Mouse (Mus musculus) layer of hippocampus, adult 8-10 months (tissue): ENCODE results near the gene Tmprss11c. TPM values are rescaled to one million over a fixed set of nuclear protein-coding genes. Genes with fewer than 3 reads are reported as not detected.
"Not testable (repeated sequence)": the region's sequence is repeated elsewhere in the genome, so short reads cannot be mapped to it uniquely, and the experiment has no call there.

Source experiments
- DNase-seq, 2 experiments: peaks; one replicate each; pipeline ENCODE4 v3.0.0; 2022; ENCODE audit warnings: low spot score in 2 of 2
- total RNA-seq, 4 experiments: library from RNA; stranded (reverse); gene quantifications; 2 replicates each; pipeline ENCODE4 v1.2.4; 2022

Gene Tmprss11c
- total RNA-seq, result not detected

DNA sequence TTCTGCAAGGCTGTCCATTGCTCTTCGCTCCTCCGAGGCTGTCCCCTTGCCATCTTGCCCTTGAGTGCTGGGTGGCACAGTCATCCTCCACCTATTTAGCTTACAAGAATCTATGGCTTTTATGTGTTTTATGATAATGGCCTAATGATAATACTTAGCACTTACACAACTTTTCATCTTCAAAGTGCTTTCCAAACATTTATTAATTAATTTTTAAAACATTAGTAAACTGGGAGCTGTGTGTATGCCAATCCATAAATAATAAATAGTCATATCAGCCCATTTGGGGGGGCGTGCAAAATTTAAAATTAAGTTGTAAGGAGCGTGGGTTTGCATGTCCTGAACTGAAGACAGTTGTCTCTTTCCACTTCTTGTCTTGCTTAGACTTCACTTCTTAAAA lies at the start of gene Tmprss11c:
Tmprss11c (minus strand) TSS at position 101 of the 400 bp plus-strand sequence.
- DNase-seq, result no peak

- DNase-seq, result not testable (repeated sequence)
Measured at GRCm38 (mm10) chr5:86318018-86318956, 29.2 kb upstream of the Tmprss11c start.

DNA sequence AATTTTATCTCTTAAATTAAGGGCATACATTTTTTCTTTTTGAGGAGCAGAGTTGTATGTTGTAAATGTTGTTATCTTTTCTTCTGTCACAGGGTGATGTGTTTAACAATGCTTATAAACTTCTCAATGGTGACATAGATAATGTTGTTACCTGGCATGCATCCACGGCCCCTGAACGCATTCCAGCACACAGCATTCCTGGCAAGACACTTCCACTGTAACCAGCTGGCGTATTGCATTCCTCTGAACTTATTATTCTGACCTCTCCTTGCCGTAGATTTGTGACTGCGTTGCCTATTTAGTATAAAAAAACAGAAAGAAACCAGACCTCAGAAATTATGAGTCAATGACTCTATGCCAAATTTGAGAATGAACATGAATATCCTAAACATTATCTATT lies 17.0 kb upstream of the Tmprss11c start:
- DNase-seq, result no peak

- DNase-seq, result no peak
Measured at GRCm38 (mm10) chr5:86303877-86304276, 14.8 kb upstream of the Tmprss11c start.

DNA sequence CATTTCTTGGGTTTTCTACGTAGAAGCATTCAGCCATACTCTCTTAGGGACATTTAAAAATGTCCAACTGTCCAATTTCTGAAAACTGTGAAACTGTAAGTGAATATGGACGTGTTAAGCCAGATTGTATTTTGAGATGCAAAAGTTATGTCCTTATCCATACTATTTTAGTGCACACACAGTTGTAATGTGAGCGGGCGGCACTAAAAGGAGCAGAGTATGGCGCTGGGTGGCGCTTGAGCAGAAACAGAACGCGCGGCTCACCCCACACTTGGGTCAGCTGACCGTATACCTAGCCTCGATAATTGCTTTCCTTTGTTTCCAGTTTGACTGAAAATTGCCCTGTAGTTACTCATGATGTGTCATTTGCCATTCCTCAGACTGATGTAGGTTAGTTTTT lies 42.5 kb downstream of the Tmprss11c start:
- no peak for DNase-seq

DNA sequence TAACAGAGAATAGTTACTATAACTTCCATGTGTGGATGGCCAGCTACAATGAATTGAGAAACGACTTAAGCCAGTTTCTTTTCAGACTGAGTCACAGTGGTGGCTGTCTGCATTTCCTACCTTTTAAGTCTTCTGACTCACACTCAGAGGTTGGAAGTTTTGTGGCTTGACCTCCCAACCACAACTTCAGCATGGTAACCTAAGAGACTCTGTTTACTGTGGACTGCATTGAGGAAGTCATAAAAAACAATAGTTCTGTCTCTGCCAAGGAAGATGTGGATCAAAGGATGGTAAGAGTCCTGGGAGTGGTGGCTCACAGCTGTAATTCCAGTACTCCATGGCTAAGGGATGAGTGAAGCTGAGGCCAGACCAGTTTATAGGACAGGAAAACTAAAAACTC lies 44.2 kb downstream of the Tmprss11c start:
- no peak for DNase-seq

DNA sequence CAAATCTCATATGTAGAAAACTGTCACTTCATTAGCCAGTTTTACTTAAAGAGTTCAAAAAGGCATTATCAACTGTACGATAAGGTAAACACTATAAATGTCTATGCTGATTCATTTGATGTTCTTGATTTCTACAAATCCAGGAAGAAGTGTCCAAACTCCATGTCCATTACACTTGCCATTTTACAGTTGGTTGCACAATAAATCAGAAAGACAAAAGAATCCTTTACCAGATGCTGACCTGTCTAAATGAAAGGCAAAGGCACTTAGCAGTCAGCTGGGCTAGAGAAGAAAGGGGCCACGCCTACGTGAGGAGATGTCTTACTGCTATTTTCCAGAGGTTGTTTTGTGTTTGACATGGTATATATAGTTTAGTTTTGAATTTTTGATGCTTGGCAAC lies 44.8 kb downstream of the Tmprss11c start:
- no peak for DNase-seq

GRCm38 (mm10) chr5:86227156-86227853 lies 61.8 kb downstream of the Tmprss11c start:
- no peak for DNase-seq

DNA sequence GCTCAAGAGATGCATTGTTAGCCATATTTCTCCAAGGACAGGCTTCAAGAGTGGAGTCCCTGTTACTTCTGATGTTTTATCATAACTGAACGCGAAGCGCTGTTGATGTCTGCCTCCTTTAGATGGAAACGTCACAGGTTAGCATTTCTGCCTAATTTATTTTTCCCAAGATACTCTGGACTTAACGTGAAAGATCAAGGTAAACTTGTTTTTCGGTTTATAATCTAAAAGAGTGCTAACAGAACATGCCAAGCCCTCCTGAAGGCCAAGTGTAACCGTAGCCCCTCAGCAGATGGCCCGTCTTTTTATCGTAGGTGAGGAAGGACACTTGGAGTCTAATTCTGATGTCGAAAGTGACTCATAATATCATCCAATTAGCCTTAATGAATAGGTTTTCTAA lies 91.3 kb downstream of the Tmprss11c start, which contains the start of gene Gnrhr:
Gnrhr (minus strand) TSS at position 101 of the 400 bp plus-strand sequence.
- DNase-seq, result no peak

DNA sequence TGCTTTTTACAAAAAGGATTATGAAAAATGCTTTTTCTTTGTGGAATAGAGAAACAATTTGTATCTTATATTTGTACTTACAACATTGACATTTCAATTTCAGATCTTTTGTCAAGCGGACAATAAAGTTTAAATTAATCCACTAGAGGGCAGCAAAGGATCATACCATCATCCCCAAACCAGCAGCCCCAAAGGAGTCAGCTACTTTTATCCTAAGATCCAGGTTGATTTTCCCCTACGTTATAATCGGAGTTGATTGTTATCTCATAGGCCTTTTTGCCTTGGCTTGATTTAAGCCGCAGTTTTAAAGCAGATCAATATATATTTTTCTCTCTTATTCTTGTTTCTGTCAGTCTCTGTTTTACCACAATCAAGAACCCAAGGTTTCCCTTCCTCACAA lies 97.8 kb downstream of the Tmprss11c start:
- no peak for DNase-seq

- no peak for DNase-seq
Measured at GRCm38 (mm10) chr5:86190770-86191169, 98.3 kb downstream of the Tmprss11c start.

DNA sequence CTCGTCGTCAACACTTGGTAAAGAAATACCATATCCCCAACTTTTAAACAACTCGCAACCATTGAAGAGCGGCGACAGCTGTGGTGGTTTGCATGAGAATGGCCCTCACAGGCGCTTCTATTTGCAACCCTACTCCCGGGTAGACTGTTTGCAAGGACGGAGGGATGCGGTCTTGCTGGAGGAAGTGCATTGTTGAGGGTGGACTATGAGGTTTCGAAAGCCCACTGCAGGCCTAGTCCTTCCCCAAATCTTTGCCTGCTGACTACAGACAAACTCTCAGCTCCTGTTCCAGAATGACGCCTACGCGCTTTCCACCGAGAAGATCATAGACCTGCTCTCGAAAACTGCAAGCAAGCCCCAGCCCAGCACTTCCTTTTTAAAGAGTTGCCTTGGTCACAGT lies 98.8 kb downstream of the Tmprss11c start:
- no peak for DNase-seq

- no peak for DNase-seq
Measured at GRCm38 (mm10) chr5:86187441-86187840, 101.7 kb downstream of the Tmprss11c start.

Other genes starting within 250 kb of the Tmprss11c start
- 10 to 100 TPM; 21.4 to 25.5 (median 23.4) TPM for gene Cenpc1, start 223.7 kb downstream of the Tmprss11c start, total RNA-seq
- under 1 TPM in 2 of 4 experiments, not detected in 2; 0.25 to 0.36 TPM for gene Stap1, start 217.6 kb downstream of the Tmprss11c start, total RNA-seq
- gene Uba6, start 116.5 kb downstream of the Tmprss11c start, total RNA-seq, result 10 to 100 TPM; 14.9 to 26.5 (median 20.3) TPM
- not detected for gene Gnrhr, start 91.4 kb downstream of the Tmprss11c start, total RNA-seq
- gene Tmprss11d, start 84.1 kb upstream of the Tmprss11c start, total RNA-seq, result not detected
- gene Tmprss11a, start 179.7 kb upstream of the Tmprss11c start, total RNA-seq, result under 1 TPM in 1 of 4 experiments, not detected in 3; 0.22 TPM
- gene Tmprss11g, start 229.3 kb upstream of the Tmprss11c start, total RNA-seq, result not detected